Mouse (Mus musculus) limb, embryonic 11.5 days (tissue): ENCODE data around the gene Pitpnc1. TPM values are rescaled to one million over a fixed set of nuclear protein-coding genes. Genes with fewer than 3 reads are reported as not detected.

Source experiments
- ATAC-seq: fragments of 200-750 bp; cut with Nextera tagmentation; 2 replicates; pipeline ENCODE4 v1.8.0; 2017; ENCODE audit warnings: low read depth; ENCODE audit not compliant: insufficient number of reproducible peaks, low FRiP score, low TSS enrichment
- DNase-seq: peaks from one replicate; pipeline ENCODE4 v3.0.0-alpha.2; 2015; ENCODE audit warnings: low spot score
- H3K27ac ChIP-seq: fragments of 300-500 bp; sonication (generic); replicated peaks from 2 replicates; pipeline ENCODE4 v1.5.1; 2014; ENCODE audit warnings: low read depth, mild to moderate bottlenecking, low read length
- H3K27me3 ChIP-seq: fragments of 300-500 bp; sonication (generic); 2 replicates; pipeline ENCODE4 v1.6.1; 2014; ENCODE audit warnings: mild to moderate bottlenecking, low read length, mixed read lengths; ENCODE audit not compliant: control insufficient read depth, insufficient read depth
- H3K36me3 ChIP-seq: fragments of 300-500 bp; sonication (generic); 2 replicates; pipeline ENCODE4 v1.6.1; 2014; ENCODE audit warnings: mild to moderate bottlenecking, low read length, moderate library complexity, mixed read lengths; ENCODE audit not compliant: control insufficient read depth, insufficient read depth
- H3K4me1 ChIP-seq: fragments of 300-500 bp; sonication (generic); 2 replicates; pipeline ENCODE4 v1.6.1; 2014; ENCODE audit warnings: low read length, mixed read lengths; ENCODE audit not compliant: control insufficient read depth, insufficient read depth
- H3K4me2 ChIP-seq: fragments of 300-500 bp; sonication (generic); 2 replicates; pipeline ENCODE4 v1.6.1; 2014; ENCODE audit warnings: low read depth, mild to moderate bottlenecking, moderate library complexity; ENCODE audit not compliant: severe bottlenecking
- H3K4me3 ChIP-seq: fragments of 300-500 bp; sonication (generic); 2 replicates; pipeline ENCODE4 v1.5.1; 2014; ENCODE audit warnings: low read depth, low read length
- H3K9ac ChIP-seq: fragments of 300-500 bp; sonication (generic); 2 replicates; pipeline ENCODE4 v1.6.1; 2014; ENCODE audit warnings: mild to moderate bottlenecking, low read length
- H3K9me3 ChIP-seq: fragments of 300-500 bp; sonication (generic); 2 replicates; pipeline ENCODE4 v1.6.1; 2016; ENCODE audit warnings: low read length; ENCODE audit not compliant: control insufficient read depth
- WGBS: fragments of 180-500 bp; shearing (Covaris S2); extraction: QIAGEN DNeasy Blood & Tissue Kit; methylation state at CpG from one replicate; pipeline ENCODE4 v1.1.7; 2014; 5-methylcytosine and 5-hydroxymethylcytosine counted together
- polyA plus RNA-seq: library from polyadenylated mRNA; unstranded; fragments of >200 nt; fragmentation: Nextera tagmentation; extraction: Ambion mirVana; gene quantifications from 2 replicates; pipeline ENCODE4 v1.2.1, GENCODE M21; 2014

Gene Pitpnc1
- polyA plus RNA-seq, 1 experiment from 2014 or later = 35.3 TPM

DNA sequence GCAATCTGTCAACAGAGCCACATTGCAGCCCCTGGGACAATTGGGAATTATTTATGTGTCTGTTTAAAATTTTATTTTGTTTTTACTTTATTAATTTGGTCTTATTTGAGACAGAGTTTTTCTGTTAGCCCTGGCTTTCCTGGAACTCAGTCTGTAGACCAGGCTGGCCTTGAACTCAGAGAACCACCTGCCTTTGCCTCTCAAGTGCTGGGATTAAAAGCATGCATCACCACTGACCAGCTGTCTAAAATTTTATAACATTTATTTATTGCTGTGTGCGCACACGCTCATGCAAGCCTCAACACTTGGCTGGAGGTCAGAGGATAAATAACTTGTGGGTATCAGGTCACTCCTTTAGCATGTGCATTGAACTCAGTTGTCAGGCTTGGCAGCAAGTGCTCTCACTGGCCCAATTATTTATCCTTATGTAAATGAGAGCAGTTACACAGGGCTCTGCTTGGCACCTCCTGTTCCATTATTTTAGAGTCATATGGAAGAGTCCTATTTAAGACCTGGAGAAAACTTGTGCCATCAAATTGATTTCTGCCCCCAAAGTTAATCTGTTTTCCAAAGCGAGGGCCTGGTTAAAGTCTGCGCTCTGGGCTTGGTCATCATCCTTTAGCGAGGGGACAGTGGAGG is 237.1 kb downstream of the Pitpnc1 start:
- Histone ChIP-seq H3K36me3 (peaks cover 5% of the 10 kb centered on the region; the same call in 1 of the 2 replicates), H3K27me3 (no peaks in the 10 kb centered on the region), H3K4me3 (no peak overlapping the region), H3K27ac (no peak overlapping the region), H3K9ac (no peak overlapping the region), H3K4me1 (no peaks in the 10 kb centered on the region), H3K9me3 (no peaks in the 10 kb centered on the region; the same call in 1 of the 2 replicates), H3K4me2 (no peak overlapping the region)
- 88% methylated on average over 5 of the region's 5 CpGs for WGBS
- no peak for DNase-seq
- ATAC-seq = no peak

DNA sequence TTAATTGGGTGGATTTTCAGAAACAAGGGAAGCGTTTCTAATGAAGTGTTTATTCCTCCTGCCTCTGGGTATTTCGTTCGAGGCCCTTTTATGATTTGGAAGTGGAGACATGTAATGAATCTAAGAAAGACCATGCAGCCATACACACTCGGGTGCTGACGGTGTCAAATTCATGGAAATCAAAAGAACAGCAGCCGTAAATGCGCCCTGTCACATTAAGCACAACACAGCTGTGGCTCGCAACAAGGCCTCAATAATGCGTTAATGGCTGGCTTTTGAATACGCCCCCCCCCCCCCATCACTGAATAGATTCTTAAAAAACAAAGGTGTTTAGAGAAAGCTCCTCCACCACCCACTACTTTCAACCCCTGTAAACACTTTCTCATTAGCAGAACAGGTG is 240.4 kb downstream of the Pitpnc1 start:
- H3K9ac ChIP-seq = no peak overlapping the region
- H3K9me3 ChIP-seq = no peaks in the 10 kb centered on the region; the same call in 1 of the 2 replicates
- H3K4me2 ChIP-seq = no peak overlapping the region
- peaks cover 5% of the 10 kb centered on the region; the same call in 1 of the 2 replicates for H3K36me3 ChIP-seq
- ATAC-seq = no peak
- DNase-seq = peak; percentile 27
- 32% methylated on average over 10 of the region's 10 CpGs for WGBS
- no peak overlapping the region for H3K27ac ChIP-seq
- no peaks in the 10 kb centered on the region for H3K27me3 ChIP-seq
- H3K4me3 ChIP-seq = no peak overlapping the region
- H3K4me1 ChIP-seq = no peaks in the 10 kb centered on the region

DNA sequence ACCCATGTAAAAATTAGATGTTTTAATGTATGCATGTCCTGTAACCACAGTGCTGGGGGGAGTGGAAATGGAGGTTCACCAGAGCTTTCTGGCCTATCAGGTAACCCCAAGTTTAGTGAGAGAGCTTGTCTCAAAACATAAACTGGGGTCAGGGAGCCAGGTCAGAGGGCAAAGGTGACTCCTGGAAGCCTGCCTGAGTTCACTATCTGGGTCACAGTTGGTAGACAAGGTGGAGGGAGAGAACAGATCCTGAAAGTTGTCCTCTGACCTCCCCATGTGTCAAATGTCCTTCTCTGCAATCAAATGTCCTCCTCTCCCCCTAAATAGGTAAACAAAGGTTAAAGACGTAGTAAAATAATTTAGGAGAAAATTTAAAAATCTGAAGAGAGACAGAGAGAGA is 244.1 kb downstream of the Pitpnc1 start:
- ATAC-seq = no peak
- H3K36me3 ChIP-seq = peaks cover 4% of the 10 kb centered on the region; the same call in 1 of the 2 replicates
- no peaks in the 10 kb centered on the region for H3K9me3 ChIP-seq

DNA sequence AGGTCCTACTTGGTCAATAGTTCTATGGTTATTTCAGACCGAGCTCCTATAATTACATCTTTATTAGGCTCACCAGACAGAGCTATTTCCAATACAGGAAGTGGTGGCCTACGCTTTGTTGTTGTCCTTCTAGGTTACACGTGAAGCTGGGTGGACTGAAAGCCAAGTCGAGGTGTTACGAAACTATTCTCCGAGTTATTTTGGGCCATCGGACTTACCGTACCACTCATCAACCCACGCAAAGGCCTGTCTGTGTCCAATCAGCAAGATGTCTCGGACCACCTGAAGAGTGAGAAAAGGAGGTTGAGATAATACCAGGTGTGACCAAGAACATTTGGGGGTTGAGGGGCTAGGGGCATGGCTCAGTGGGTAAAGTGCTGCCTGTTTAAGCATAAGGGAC is 244.5 kb downstream of the Pitpnc1 start:
- Histone ChIP-seq H3K4me3 (no peak overlapping the region), H3K27ac (no peak overlapping the region), H3K9me3 (no peaks in the 10 kb centered on the region), H3K4me2 (no peak overlapping the region), H3K36me3 (peaks cover 3% of the 10 kb centered on the region; the same call in 1 of the 2 replicates), H3K27me3 (no peaks in the 10 kb centered on the region), H3K4me1 (no peaks in the 10 kb centered on the region), H3K9ac (no peak overlapping the region)
- WGBS = 89% methylated on average over 10 of the region's 10 CpGs
- DNase-seq (no peak), ATAC-seq (no peak)

More for the DNA sequence above, 244.1 kb downstream of the Pitpnc1 start:
- Histone ChIP-seq H3K27ac (no peak overlapping the region), H3K27me3 (no peaks in the 10 kb centered on the region), H3K9ac (no peak overlapping the region), H3K4me3 (no peak overlapping the region), H3K4me1 (no peaks in the 10 kb centered on the region), H3K4me2 (no peak overlapping the region)
- DNase-seq = no peak
- 100% methylated on average over 1 of the region's 1 CpGs for WGBS

DNA sequence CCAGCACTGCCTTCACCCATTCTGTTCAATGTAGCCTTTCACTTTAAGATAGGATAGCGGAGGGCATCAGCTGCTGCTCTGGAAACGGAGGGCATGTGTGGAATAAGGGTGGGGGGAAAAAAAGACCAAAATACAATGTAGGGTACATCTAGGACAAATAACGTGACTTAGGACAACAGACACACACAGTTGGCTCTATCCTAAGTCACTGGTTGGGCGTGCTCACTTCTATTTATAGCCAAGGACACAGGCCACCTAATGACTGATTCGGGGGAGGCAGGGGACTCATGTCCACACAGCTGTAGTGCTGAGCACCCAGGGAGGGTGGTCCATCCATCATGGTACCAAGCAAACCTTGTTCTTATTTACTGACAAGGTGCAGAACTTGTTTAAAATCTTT is 245.2 kb downstream of the Pitpnc1 start:
- 84% methylated on average over 5 of the region's 5 CpGs for WGBS
- no peak for DNase-seq
- Histone ChIP-seq H3K4me1 (no peaks in the 10 kb centered on the region), H3K27me3 (no peaks in the 10 kb centered on the region), H3K9ac (no peak overlapping the region), H3K4me2 (no peak overlapping the region), H3K36me3 (peaks cover 3% of the 10 kb centered on the region; the same call in 1 of the 2 replicates), H3K27ac (no peak overlapping the region), H3K4me3 (no peak overlapping the region), H3K9me3 (no peaks in the 10 kb centered on the region)
- ATAC-seq = no peak

DNA sequence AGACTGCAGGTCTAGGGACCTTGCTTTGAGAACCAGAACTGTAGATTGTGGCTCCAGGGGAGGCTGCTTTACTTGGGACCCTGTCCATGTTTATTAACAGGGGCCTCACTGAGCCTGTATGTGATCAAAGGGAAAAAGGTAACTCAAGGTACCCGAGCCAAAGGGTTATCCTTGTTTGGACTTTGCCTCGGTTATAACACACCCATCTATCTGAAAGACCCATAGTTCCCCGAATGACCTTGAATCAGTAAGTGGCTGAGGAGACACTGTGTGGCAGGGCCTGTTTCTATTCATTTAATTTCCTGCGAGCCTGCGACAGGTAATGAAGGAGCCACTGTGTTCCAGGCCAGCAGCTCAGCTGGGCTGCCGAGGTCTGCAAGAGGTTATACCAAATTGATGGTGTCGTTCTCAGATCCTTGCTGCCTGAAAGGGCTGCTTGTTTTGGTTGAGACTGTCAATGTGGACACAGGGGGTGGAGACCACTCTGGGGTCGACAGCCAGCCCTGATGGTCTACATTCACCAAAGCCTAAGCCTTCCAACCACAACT is 246.8 kb downstream of the Pitpnc1 start:
- no peak overlapping the region for H3K4me2 ChIP-seq
- DNase-seq = peak; percentile 37
- no peak overlapping the region; the same call in 1 of the 2 replicates for H3K27ac ChIP-seq
- peaks cover 3% of the 10 kb centered on the region; the same call in 1 of the 2 replicates for H3K36me3 ChIP-seq
- H3K9me3 ChIP-seq = no peaks in the 10 kb centered on the region
- no peaks in the 10 kb centered on the region for H3K4me1 ChIP-seq
- H3K4me3 ChIP-seq = no peak overlapping the region
- 55% methylated on average over 8 of the region's 8 CpGs for WGBS
- no peaks in the 10 kb centered on the region for H3K27me3 ChIP-seq
- no peak for ATAC-seq
- no peak overlapping the region for H3K9ac ChIP-seq

DNA sequence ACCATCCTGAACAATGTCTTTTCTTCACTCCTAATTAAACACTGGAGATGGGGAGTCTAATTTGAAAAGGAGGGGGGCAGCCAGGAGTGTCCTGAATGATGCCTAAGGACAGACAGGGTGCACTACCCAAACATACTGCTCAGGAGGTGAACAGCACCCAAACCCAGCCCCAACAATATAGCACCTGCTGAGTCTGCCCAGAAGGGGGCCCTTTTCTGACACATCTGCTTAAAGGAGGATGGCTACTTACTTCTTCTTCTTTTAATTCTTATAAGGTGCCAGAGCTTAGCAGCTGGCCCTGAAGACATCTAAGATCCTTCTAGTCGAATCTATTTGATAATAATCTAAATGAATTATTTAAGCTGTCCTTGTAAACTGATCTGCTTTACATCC is 247.3 kb downstream of the Pitpnc1 start:
- Histone ChIP-seq H3K4me1 (no peaks in the 10 kb centered on the region), H3K27ac (no peak overlapping the region), H3K4me3 (no peak overlapping the region), H3K36me3 (peaks cover 3% of the 10 kb centered on the region; the same call in 1 of the 2 replicates), H3K9ac (no peak overlapping the region), H3K4me2 (no peak overlapping the region), H3K9me3 (no peaks in the 10 kb centered on the region), H3K27me3 (no peaks in the 10 kb centered on the region)
- ATAC-seq (no peak), DNase-seq (no peak)
- WGBS = 81% methylated on average over 1 of the region's 1 CpGs

DNA sequence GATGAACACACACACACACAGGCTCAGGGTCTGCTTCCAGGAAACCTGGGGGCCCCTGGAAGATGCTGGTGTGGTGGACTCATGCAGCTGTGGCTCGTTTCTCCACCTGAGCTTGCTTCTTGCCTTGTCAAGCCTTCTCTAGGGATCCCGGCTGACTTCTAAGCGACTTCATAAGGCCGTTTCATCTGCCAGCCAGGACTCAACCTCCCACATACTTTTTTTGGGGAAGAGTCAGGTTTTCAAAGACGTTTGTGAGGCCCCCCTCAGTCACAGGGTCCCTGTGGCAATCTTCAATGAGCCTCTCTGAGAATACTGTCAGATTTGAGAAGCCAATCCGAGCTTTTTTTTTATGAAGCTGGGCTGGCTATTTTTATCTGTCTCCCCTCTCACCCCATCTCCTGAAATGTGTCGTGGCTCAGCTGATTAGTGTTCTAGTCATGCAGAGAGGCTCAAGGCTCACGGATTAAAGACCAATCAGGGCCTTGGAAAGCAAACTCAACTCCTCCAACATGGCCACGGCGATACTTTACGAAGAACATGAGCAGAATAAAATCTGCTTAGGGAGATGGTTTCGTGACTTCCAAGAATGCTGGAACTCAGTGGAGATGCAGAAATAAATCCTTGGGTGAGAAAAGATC is 247.8 kb downstream of the Pitpnc1 start:
- no peak overlapping the region for H3K4me3 ChIP-seq
- 78% methylated on average over 12 of the region's 12 CpGs for WGBS
- no peaks in the 10 kb centered on the region for H3K9me3 ChIP-seq
- no peak for DNase-seq
- no peaks in the 10 kb centered on the region for H3K4me1 ChIP-seq
- ATAC-seq = no peak
- no peak overlapping the region for H3K9ac ChIP-seq
- H3K27me3 ChIP-seq = no peaks in the 10 kb centered on the region
- H3K4me2 ChIP-seq = no peak overlapping the region
- H3K36me3 ChIP-seq = peaks cover 3% of the 10 kb centered on the region; the same call in 1 of the 2 replicates
- H3K27ac ChIP-seq = no peak overlapping the region
